Mouse (Mus musculus) liver, embryonic 14.5 days (tissue): Measurements from ENCODE around the gene Pdx1.

Experiments used
- CTCF ChIP-seq: IDR thresholded peaks from 2 replicates; pipeline ENCODE4 v1.5.1; 2016; ENCODE audit warnings: antibody characterized with exemption, low read depth, control low read depth
- EP300 ChIP-seq: IDR thresholded peaks from 2 replicates; pipeline ENCODE4 v1.6.1; 2016; ENCODE audit warnings: antibody characterized with exemption, low read depth

DNA sequence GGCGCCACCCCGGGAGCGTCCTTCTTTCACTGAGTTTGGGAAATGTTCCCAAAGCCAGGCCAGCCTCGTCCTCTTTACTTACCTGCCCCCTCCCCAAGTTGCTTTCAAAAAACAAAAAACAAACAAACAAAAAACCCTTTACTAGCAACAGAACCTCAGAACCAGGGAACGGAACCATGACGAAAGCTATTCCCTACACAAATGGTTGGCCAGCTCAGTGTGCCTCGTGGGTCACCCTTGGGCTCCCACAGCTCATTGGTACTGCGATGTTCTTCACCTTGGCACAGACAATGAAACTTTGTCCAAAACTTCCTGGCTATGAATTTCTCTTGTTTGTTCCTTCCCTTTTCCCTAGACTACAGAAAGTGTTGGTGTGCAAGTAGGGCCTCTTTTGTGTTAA is 32.4 kb downstream of the Pdx1 start:
- TF ChIP-seq CTCF (no peak), EP300 (no peak)
